Mouse (Mus musculus) lung, embryonic 16.5 days (tissue): ENCODE results near the gene Cerkl. TPM values are rescaled to one million over a fixed set of nuclear protein-coding genes. Genes with fewer than 3 reads are reported as not detected.

Experiments used
- ATAC-seq: fragments of 200-750 bp; cut with Nextera tagmentation; 2 replicates; pipeline ENCODE4 v1.8.0; 2017; ENCODE audit warnings: low read depth, mild to moderate bottlenecking, moderate library complexity
- H3K27ac ChIP-seq: fragments of 300-500 bp; sonication (generic); 2 replicates; pipeline ENCODE4 v1.5.1; 2014; ENCODE audit warnings: mild to moderate bottlenecking, control low read depth, low read length
- H3K27me3 ChIP-seq: fragments of 300-500 bp; sonication (generic); 2 replicates; pipeline ENCODE4 v1.6.1; 2014; ENCODE audit warnings: low read depth, low read length, mixed read lengths; ENCODE audit not compliant: control insufficient read depth, insufficient read depth
- H3K36me3 ChIP-seq: fragments of 300-500 bp; sonication (generic); 2 replicates; pipeline ENCODE4 v1.6.1; 2014; ENCODE audit warnings: low read length; ENCODE audit not compliant: control insufficient read depth, insufficient read depth
- H3K4me1 ChIP-seq: fragments of 300-500 bp; sonication (generic); replicated peaks from 2 replicates; pipeline ENCODE4 v1.6.1; 2014; ENCODE audit warnings: low read length, mixed read lengths; ENCODE audit not compliant: control insufficient read depth, insufficient read depth
- H3K4me2 ChIP-seq: fragments of 300-500 bp; sonication (generic); 2 replicates; pipeline ENCODE4 v1.6.1; 2014; ENCODE audit warnings: low read depth, low read length, control low read depth
- H3K4me3 ChIP-seq: fragments of 300-500 bp; sonication (generic); 2 replicates; pipeline ENCODE4 v1.5.1; 2014; ENCODE audit warnings: mild to moderate bottlenecking, low read length, control low read depth
- H3K9ac ChIP-seq: fragments of 300-500 bp; sonication (generic); 2 replicates; pipeline ENCODE4 v1.6.1; 2014; ENCODE audit warnings: low read length, control low read depth
- H3K9me3 ChIP-seq: fragments of 300-500 bp; sonication (generic); 2 replicates; pipeline ENCODE4 v1.6.1; 2016; ENCODE audit warnings: low read length; ENCODE audit not compliant: control insufficient read depth
- WGBS: fragments of 180-500 bp; shearing (Covaris S2); extraction: QIAGEN DNeasy Blood & Tissue Kit; methylation state at CpG from one replicate; pipeline ENCODE4 v1.1.7; 2014; 5-methylcytosine and 5-hydroxymethylcytosine counted together
- polyA plus RNA-seq: library from polyadenylated mRNA; unstranded; fragments of >200 nt; fragmentation: Nextera tagmentation; extraction: Ambion mirVana; gene quantifications from 2 replicates; pipeline ENCODE4 v1.2.1, GENCODE M21; 2015

Gene Cerkl
- polyA plus RNA-seq, 1 experiment from 2014 or later: 0.58 TPM

GRCm38 (mm10) chr2:79370711-79371312 is 85.8 kb downstream of the Cerkl start:
- Histone ChIP-seq H3K4me3 (no peak overlapping the region), H3K9ac (no peak overlapping the region), H3K36me3 (no peaks in the 10 kb centered on the region), H3K27ac (no peak overlapping the region), H3K4me2 (no peak overlapping the region), H3K27me3 (no peaks in the 10 kb centered on the region), H3K9me3 (no peaks in the 10 kb centered on the region), H3K4me1 (no peaks in the 10 kb centered on the region)
- ATAC-seq: no peak
- 77% methylated on average over 9 of the region's 9 CpGs for WGBS

GRCm38 (mm10) chr2:79369905-79370304 is 86.7 kb downstream of the Cerkl start:
- H3K9me3 ChIP-seq: no peaks in the 10 kb centered on the region
- H3K4me3 ChIP-seq: no peak overlapping the region
- H3K36me3 ChIP-seq: no peaks in the 10 kb centered on the region
- H3K4me2 ChIP-seq: no peak overlapping the region
- no peaks in the 10 kb centered on the region for H3K4me1 ChIP-seq
- H3K9ac ChIP-seq: no peak overlapping the region
- WGBS: 79% methylated on average over 4 of the region's 4 CpGs
- H3K27me3 ChIP-seq: no peaks in the 10 kb centered on the region
- no peak for ATAC-seq
- H3K27ac ChIP-seq: no peak overlapping the region

GRCm38 (mm10) chr2:79369061-79369524 is 87.5 kb downstream of the Cerkl start:
- H3K27ac ChIP-seq: no peak overlapping the region

GRCm38 (mm10) chr2:79368661-79369060 is 87.9 kb downstream of the Cerkl start:
- Histone ChIP-seq H3K36me3 (no peaks in the 10 kb centered on the region), H3K27me3 (no peaks in the 10 kb centered on the region), H3K4me1 (no peaks in the 10 kb centered on the region), H3K27ac (no peak overlapping the region), H3K4me2 (no peak overlapping the region), H3K4me3 (no peak overlapping the region), H3K9ac (no peak overlapping the region), H3K9me3 (no peaks in the 10 kb centered on the region)
- WGBS: 74% methylated on average over 12 of the region's 12 CpGs
- no peak for ATAC-seq

More at GRCm38 (mm10) chr2:79369061-79369524, 87.5 kb downstream of the Cerkl start:
- Histone ChIP-seq H3K36me3 (no peaks in the 10 kb centered on the region), H3K4me1 (no peaks in the 10 kb centered on the region), H3K27me3 (no peaks in the 10 kb centered on the region), H3K9ac (no peak overlapping the region), H3K9me3 (no peaks in the 10 kb centered on the region), H3K4me2 (no peak overlapping the region), H3K4me3 (no peak overlapping the region)
- 59% methylated on average over 7 of the region's 7 CpGs for WGBS
- ATAC-seq: no peak

DNA sequence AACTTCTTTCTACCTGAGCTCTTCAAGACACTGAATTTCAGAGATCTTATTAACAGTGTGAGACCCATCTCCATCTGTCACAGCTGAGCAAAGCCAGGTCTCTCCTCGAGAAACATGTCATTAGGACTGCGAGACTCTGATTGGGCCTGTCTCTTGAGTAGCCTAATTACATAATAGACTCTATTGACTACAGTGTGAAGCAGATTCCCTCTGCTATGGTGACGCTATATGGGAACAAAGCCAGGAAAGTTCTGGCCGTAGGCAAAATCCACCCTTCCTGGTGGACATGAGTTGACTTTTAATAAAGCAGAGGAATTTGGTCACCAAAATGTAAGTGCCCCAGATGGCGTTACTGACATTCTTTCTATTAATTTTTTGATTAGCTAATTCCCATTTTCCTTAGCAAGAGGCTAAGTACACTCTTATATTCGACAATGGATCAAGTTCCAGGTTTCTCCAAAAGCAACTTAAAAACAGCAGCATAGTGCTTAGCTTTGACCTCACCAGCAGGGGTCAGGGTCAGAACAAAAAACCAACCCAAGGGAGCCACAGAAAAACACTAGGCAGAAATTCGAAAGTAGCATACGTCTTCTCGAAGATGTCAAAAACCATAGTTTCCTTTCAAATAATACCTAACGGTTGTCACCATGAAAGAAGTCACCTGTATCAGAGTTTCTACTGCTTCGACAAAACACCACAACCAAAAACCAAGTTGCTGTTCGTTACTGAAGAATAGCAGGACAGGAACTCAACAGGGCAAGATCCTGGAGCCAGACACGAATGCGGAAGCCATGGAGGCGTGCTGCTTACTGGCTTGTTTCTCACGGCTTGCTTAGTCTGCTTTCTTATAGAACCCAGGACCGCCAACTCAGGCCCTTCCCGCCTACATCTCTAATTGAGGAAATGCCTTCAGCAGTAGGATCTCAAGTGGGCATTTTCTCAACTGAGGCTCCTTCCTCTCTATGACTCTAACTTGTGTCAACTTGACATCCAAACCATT is 88.8 kb downstream of the Cerkl start:
- no peaks in the 10 kb centered on the region for H3K27me3 ChIP-seq
- H3K4me1 ChIP-seq: no peaks in the 10 kb centered on the region
- H3K27ac ChIP-seq: no peak overlapping the region
- H3K36me3 ChIP-seq: no peaks in the 10 kb centered on the region
- ATAC-seq: no peak
- WGBS: 71% methylated on average over 18 of the region's 18 CpGs
- no peak overlapping the region for H3K4me2 ChIP-seq
- no peak overlapping the region for H3K9ac ChIP-seq
- no peaks in the 10 kb centered on the region for H3K9me3 ChIP-seq
- no peak overlapping the region for H3K4me3 ChIP-seq

GRCm38 (mm10) chr2:79363920-79364319 is 92.7 kb downstream of the Cerkl start:
- Histone ChIP-seq H3K27me3 (no peaks in the 10 kb centered on the region), H3K4me1 (no peaks in the 10 kb centered on the region), H3K9me3 (no peaks in the 10 kb centered on the region), H3K27ac (no peak overlapping the region), H3K4me3 (no peak overlapping the region), H3K36me3 (no peaks in the 10 kb centered on the region), H3K9ac (no peak overlapping the region), H3K4me2 (no peak overlapping the region)
- 65% methylated on average over 6 of the region's 6 CpGs for WGBS
- ATAC-seq: no peak

- Histone ChIP-seq H3K27ac (no peak overlapping the region), H3K36me3 (no peaks in the 10 kb centered on the region), H3K4me2 (no peak overlapping the region), H3K9me3 (no peaks in the 10 kb centered on the region), H3K27me3 (no peaks in the 10 kb centered on the region), H3K9ac (no peak overlapping the region), H3K4me1 (no peaks in the 10 kb centered on the region), H3K4me3 (no peak overlapping the region)
- ATAC-seq: no peak
- WGBS: 58% methylated on average over 6 of the region's 6 CpGs
These were observed 94.6 kb downstream of the Cerkl start for GRCm38 (mm10) chr2:79362029-79362428.

GRCm38 (mm10) chr2:79357835-79358234 is 98.8 kb downstream of the Cerkl start:
- no peak overlapping the region for H3K4me2 ChIP-seq
- H3K9ac ChIP-seq: no peak overlapping the region
- no peak overlapping the region for H3K27ac ChIP-seq
- no peaks in the 10 kb centered on the region for H3K4me1 ChIP-seq
- no peaks in the 10 kb centered on the region for H3K27me3 ChIP-seq
- H3K9me3 ChIP-seq: no peaks in the 10 kb centered on the region
- ATAC-seq: no peak
- no peak overlapping the region for H3K4me3 ChIP-seq
- WGBS: 77% methylated on average over 3 of the region's 3 CpGs
- no peaks in the 10 kb centered on the region for H3K36me3 ChIP-seq

DNA sequence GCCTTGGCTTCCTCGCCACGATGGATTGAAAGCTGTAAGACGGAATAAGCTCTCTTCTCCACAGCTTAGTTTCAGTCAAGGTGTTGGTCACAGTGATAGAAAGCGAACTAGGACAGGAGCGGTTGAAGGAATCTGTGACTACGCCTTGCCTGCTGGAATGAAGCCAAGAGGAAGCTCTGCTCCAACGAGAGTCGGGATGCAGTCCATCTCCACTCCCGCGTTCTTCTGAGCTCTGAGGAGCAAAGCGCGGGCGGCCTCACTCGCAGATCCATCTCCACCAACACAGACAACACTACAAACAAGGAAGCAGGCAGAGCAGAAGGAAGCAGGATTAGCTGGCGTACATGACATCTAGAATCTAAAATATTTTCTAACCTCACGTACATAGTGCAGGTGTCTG is 101.8 kb downstream of the Cerkl start:
- Histone ChIP-seq H3K9me3 (no peaks in the 10 kb centered on the region), H3K4me1 (no peaks in the 10 kb centered on the region), H3K36me3 (no peaks in the 10 kb centered on the region), H3K9ac (no peak overlapping the region), H3K4me3 (no peak overlapping the region), H3K27me3 (no peaks in the 10 kb centered on the region), H3K4me2 (no peak overlapping the region), H3K27ac (no peak overlapping the region)
- 75% methylated on average over 16 of the region's 16 CpGs for WGBS
- ATAC-seq: no peak
